Mouse (Mus musculus) kidney, postnatal 4 days (tissue): ENCODE measurements around the gene Pcnt.

Source experiments
- DNase-seq, 2 experiments: peaks; one replicate each; pipeline ENCODE4 v3.0.0; 2021; ENCODE audit warnings: mixed read lengths in 2 of 2

Gene Pcnt

GRCm38 (mm10) chr10:76306738-76307137, 135.8 kb downstream of the Pcnt start:
- DNase-seq, result no peak
